ENCODE assay signal across 8 mouse cellular contexts in genomic region chr10:96646024-96646866, GRCm38 (mm10). TPM values are rescaled to one million over a fixed set of nuclear protein-coding genes. Genes with fewer than 3 reads are reported as not detected.
DNase-seq lines count a peak whose midpoint lies in the region; ATAC-seq and TF ChIP-seq lines count a peak whose summit lies in the region.

No protein-coding gene starts in this region.

- H3K4me2 ChIP-seq in forebrain, embryonic 16.5 days (ENCODE audit: low read length), result peak overlapping the region; percentile 27
- H3K4me2 ChIP-seq in limb, embryonic 12.5 days, result peak overlapping the region; percentile 40
- H3K4me2 ChIP-seq in midbrain, embryonic 15.5 days, result peak overlapping the region; percentile 28

- no peak for TF ChIP-seq POLR2A in kidney, adult 2 months (IDR thresholded peaks at IDR 0.05; ENCODE audit: low read depth, low read length)

- WGBS in forebrain, embryonic 16.5 days, result 4% methylated on average over 13 of the region's 13 CpGs
- WGBS in kidney, adult 2 months, result 32% methylated on average over 13 of the region's 13 CpGs
- 15% methylated on average over 13 of the region's 13 CpGs for WGBS in limb, embryonic 12.5 days
- WGBS in midbrain, embryonic 15.5 days, result 12% methylated on average over 13 of the region's 13 CpGs

- no peaks in the 10 kb centered on the region for H3K36me3 ChIP-seq in forebrain, embryonic 16.5 days (ENCODE audit: control insufficient read depth, insufficient read depth)
- H3K36me3 ChIP-seq in kidney, adult 2 months (ENCODE audit: control insufficient read depth, insufficient read depth, low read length), result no peaks in the 10 kb centered on the region
- no peaks in the 10 kb centered on the region for H3K36me3 ChIP-seq in limb, embryonic 12.5 days
- no peaks in the 10 kb centered on the region for H3K36me3 ChIP-seq in midbrain, embryonic 15.5 days (replicated peaks)

- peak overlapping the region; percentile 43 for H3K27ac ChIP-seq in forebrain, embryonic 16.5 days (ENCODE audit: low read length)
- H3K27ac ChIP-seq in kidney, adult 2 months (ENCODE audit: insufficient read depth, low read depth, low read length), result no peak overlapping the region
- peak overlapping the region; percentile 64; the same call in 1 of the 2 replicates for H3K27ac ChIP-seq in limb, embryonic 12.5 days
- H3K27ac ChIP-seq in midbrain, embryonic 15.5 days, result peak overlapping the region; percentile 67

- H3K27me3 ChIP-seq in forebrain, embryonic 16.5 days (replicated peaks; ENCODE audit: control insufficient read depth, insufficient read depth, low read length), result no peaks in the 10 kb centered on the region
- no peaks in the 10 kb centered on the region for H3K27me3 ChIP-seq in kidney, adult 2 months (replicated peaks; ENCODE audit: control insufficient read depth, insufficient read depth, low read length)
- H3K27me3 ChIP-seq in limb, embryonic 12.5 days, result no peaks in the 10 kb centered on the region
- H3K27me3 ChIP-seq in midbrain, embryonic 15.5 days (replicated peaks), result no peaks in the 10 kb centered on the region

- no peaks in the 10 kb centered on the region for H3K9me3 ChIP-seq in forebrain, embryonic 16.5 days (ENCODE audit: control insufficient read depth, low read length)
- no peaks in the 10 kb centered on the region for H3K9me3 ChIP-seq in limb, embryonic 12.5 days
- H3K9me3 ChIP-seq in midbrain, embryonic 15.5 days, result no peaks in the 10 kb centered on the region

- no peak overlapping the region; the same call in 1 of the 2 replicates for H3K9ac ChIP-seq in forebrain, embryonic 16.5 days (replicated peaks; ENCODE audit: low read depth, low read length)
- no peak overlapping the region; the same call in 1 of the 2 replicates for H3K9ac ChIP-seq in limb, embryonic 12.5 days (replicated peaks)
- 0 out of 2 replicates have a peak overlapping the region, but pooled peaks have one; percentile 1 for H3K9ac ChIP-seq in midbrain, embryonic 15.5 days

- peak; percentile 97 for ATAC-seq in forebrain, embryonic 16.5 days
- peak; percentile 86 for ATAC-seq in limb, embryonic 12.5 days (ENCODE audit: insufficient number of reproducible peaks, insufficient read depth, low FRiP score, low TSS enrichment, low read depth)
- ATAC-seq in midbrain, embryonic 15.5 days (replicated peaks), result peak; percentile 94

- TF ChIP-seq CTCF in kidney, adult 2 months (conservative IDR thresholded peaks at IDR 0.05; ENCODE audit: insufficient read depth, insufficient read length, low read depth, low read length), result no peak

- peak; percentile 78 for DNase-seq in Muller cell, postnatal 12 days (ENCODE audit: inconsistent ontology term)
- DNase-seq in cerebellum, adult 11-12 months, result peak; percentile 81
- DNase-seq in kidney, adult 2 months, result peak; percentile 44
- no peak for DNase-seq in spleen, postnatal 36 days (ENCODE audit: low spot score in 2 of 2)
- no peak for DNase-seq in spleen, postnatal 14 days (ENCODE audit: low spot score in 2 of 2)

- peaks cover 17% of the 10 kb centered on the region for H3K4me1 ChIP-seq in forebrain, embryonic 16.5 days (replicated peaks; ENCODE audit: control insufficient read depth, insufficient read depth, low read length)
- H3K4me1 ChIP-seq in kidney, adult 2 months (ENCODE audit: control insufficient read depth, insufficient read depth, low read length), result no peaks in the 10 kb centered on the region
- H3K4me1 ChIP-seq in limb, embryonic 12.5 days (replicated peaks), result peaks cover 15% of the 10 kb centered on the region
- peaks cover 15% of the 10 kb centered on the region for H3K4me1 ChIP-seq in midbrain, embryonic 15.5 days

- H3K4me3 ChIP-seq in forebrain, embryonic 16.5 days (replicated peaks; ENCODE audit: low read length), result no peak overlapping the region
- no peak overlapping the region for H3K4me3 ChIP-seq in kidney, adult 2 months (ENCODE audit: insufficient read depth, low read depth, low read length)
- peak overlapping the region; percentile 5; the same call in 1 of the 2 replicates for H3K4me3 ChIP-seq in limb, embryonic 12.5 days (replicated peaks)
- no peak overlapping the region for H3K4me3 ChIP-seq in midbrain, embryonic 15.5 days

RNA-seq across cellular contexts. Expression of gene Btg1, which starts 29.4 kb away (rescaled TPM):
- 56.8 and 65.7 TPM in 2 replicates for polyA plus RNA-seq in forebrain, embryonic 16.5 days (2015; fragmentation: Nextera tagmentation; extraction: Ambion mirVana)
- 16.3 and 35.5 TPM in 2 replicates for polyA plus RNA-seq in kidney, adult 2 months (2012; rRNA removed)
- polyA plus RNA-seq in limb, embryonic 12.5 days (2016; fragmentation: Nextera tagmentation; extraction: Ambion mirVana), result 59.8 and 70.7 TPM in 2 replicates
- 40.3 and 44.4 TPM in 2 replicates for polyA plus RNA-seq in midbrain, embryonic 15.5 days (2015; fragmentation: Nextera tagmentation; extraction: Ambion mirVana)

Comparison
In these comparisons a context has a peak if more than half of its experiments do, and no peak if none do; other contexts are left out.
1. DNase-seq: peak in Muller cell, postnatal 12 days (single experiment), cerebellum, adult 11-12 months (single experiment) and kidney, adult 2 months (single experiment); none in spleen, postnatal 36 days (0 of 2) and spleen, postnatal 14 days (0 of 2).
2. Peak in every context shown above with its lines, with median percentiles within 50 percentile points of each other: ATAC-seq and H3K4me2 ChIP-seq.